Mouse (Mus musculus) embryonic facial prominence, embryonic 15.5 days (tissue): ENCODE data around the gene March4. TPM values are rescaled to one million over a fixed set of nuclear protein-coding genes. Genes with fewer than 3 reads are reported as not detected.

ENCODE experiments used
- ATAC-seq: fragments of 200-750 bp; cut with Nextera tagmentation; 2 replicates; pipeline ENCODE4 v1.8.0; 2017; ENCODE audit warnings: low read depth, moderate TSS enrichment; ENCODE audit not compliant: insufficient number of reproducible peaks, low FRiP score, low TSS enrichment
- H3K27ac ChIP-seq: fragments of 300-500 bp; sonication (generic); replicated peaks from 2 replicates; pipeline ENCODE4 v1.5.1; 2015; ENCODE audit warnings: mild to moderate bottlenecking, inconsistent platforms
- H3K27me3 ChIP-seq: fragments of 300-500 bp; sonication (generic); 2 replicates; pipeline ENCODE4 v1.6.1; 2015; ENCODE audit warnings: inconsistent platforms
- H3K36me3 ChIP-seq: fragments of 300-500 bp; sonication (generic); 2 replicates; pipeline ENCODE4 v1.6.1; 2015; ENCODE audit warnings: mild to moderate bottlenecking, inconsistent platforms
- H3K4me1 ChIP-seq: fragments of 300-500 bp; sonication (generic); 2 replicates; pipeline ENCODE4 v1.6.1; 2015; ENCODE audit warnings: inconsistent platforms
- H3K4me2 ChIP-seq: fragments of 300-500 bp; sonication (generic); replicated peaks from 2 replicates; pipeline ENCODE4 v1.6.1; 2015; ENCODE audit warnings: mild to moderate bottlenecking, inconsistent platforms
- H3K4me3 ChIP-seq: fragments of 300-500 bp; sonication (generic); replicated peaks from 2 replicates; pipeline ENCODE4 v1.5.1; 2015; ENCODE audit warnings: mild to moderate bottlenecking, inconsistent platforms
- H3K9ac ChIP-seq: fragments of 300-500 bp; sonication (generic); 2 replicates; pipeline ENCODE4 v1.6.1; 2015; ENCODE audit warnings: inconsistent platforms
- H3K9me3 ChIP-seq: fragments of 300-500 bp; sonication (generic); replicated peaks from 2 replicates; pipeline ENCODE4 v1.6.1; 2016; ENCODE audit warnings: inconsistent platforms
- WGBS: fragments of 180-500 bp; shearing (Covaris S2); methylation state at CpG from one replicate; pipeline ENCODE4 v1.1.7; 2015; 5-methylcytosine and 5-hydroxymethylcytosine counted together
- polyA plus RNA-seq: library from polyadenylated mRNA; unstranded; fragments of >200 nt; fragmentation: Nextera tagmentation; extraction: Ambion mirVana; gene quantifications from 2 replicates; pipeline ENCODE4 v1.2.1, GENCODE M21; 2015

The March4 gene
- polyA plus RNA-seq, 1 experiment from 2014 or later: 0.27 TPM

GRCm38 (mm10) chr1:72414133-72414532 lies 122.6 kb downstream of the March4 start:
- H3K9me3 ChIP-seq: no peaks in the 10 kb centered on the region
- H3K9ac ChIP-seq: no peak overlapping the region
- H3K4me1 ChIP-seq: 0 out of 2 replicates have a peak, but pooled peaks cover 3% of the 10 kb centered on the region
- H3K4me3 ChIP-seq: no peak overlapping the region
- no peaks in the 10 kb centered on the region for H3K36me3 ChIP-seq
- no peak overlapping the region for H3K27ac ChIP-seq
- WGBS: 61% methylated on average over 8 of the region's 8 CpGs
- no peaks in the 10 kb centered on the region for H3K27me3 ChIP-seq
- no peak overlapping the region for H3K4me2 ChIP-seq
- ATAC-seq: no peak

GRCm38 (mm10) chr1:72413205-72413604 lies 123.5 kb downstream of the March4 start:
- H3K4me2 ChIP-seq: no peak overlapping the region
- H3K27me3 ChIP-seq: no peaks in the 10 kb centered on the region

GRCm38 (mm10) chr1:72411108-72411507 lies 125.6 kb downstream of the March4 start:
- H3K9ac ChIP-seq: no peak overlapping the region
- 0 out of 2 replicates have a peak, but pooled peaks cover 3% of the 10 kb centered on the region for H3K4me1 ChIP-seq
- 89% methylated on average over 8 of the region's 8 CpGs for WGBS
- ATAC-seq: no peak
- no peaks in the 10 kb centered on the region for H3K9me3 ChIP-seq
- H3K4me2 ChIP-seq: no peak overlapping the region
- H3K4me3 ChIP-seq: no peak overlapping the region
- H3K36me3 ChIP-seq: no peaks in the 10 kb centered on the region
- no peaks in the 10 kb centered on the region for H3K27me3 ChIP-seq
- no peak overlapping the region for H3K27ac ChIP-seq

More at GRCm38 (mm10) chr1:72413205-72413604, 123.5 kb downstream of the March4 start:
- H3K4me3 ChIP-seq: no peak overlapping the region
- H3K9ac ChIP-seq: no peak overlapping the region
- no peaks in the 10 kb centered on the region for H3K9me3 ChIP-seq
- no peak overlapping the region for H3K27ac ChIP-seq
- no peak for ATAC-seq
- WGBS: 89% methylated on average over 8 of the region's 8 CpGs
- 0 out of 2 replicates have a peak, but pooled peaks cover 3% of the 10 kb centered on the region for H3K4me1 ChIP-seq
- no peaks in the 10 kb centered on the region for H3K36me3 ChIP-seq

DNA sequence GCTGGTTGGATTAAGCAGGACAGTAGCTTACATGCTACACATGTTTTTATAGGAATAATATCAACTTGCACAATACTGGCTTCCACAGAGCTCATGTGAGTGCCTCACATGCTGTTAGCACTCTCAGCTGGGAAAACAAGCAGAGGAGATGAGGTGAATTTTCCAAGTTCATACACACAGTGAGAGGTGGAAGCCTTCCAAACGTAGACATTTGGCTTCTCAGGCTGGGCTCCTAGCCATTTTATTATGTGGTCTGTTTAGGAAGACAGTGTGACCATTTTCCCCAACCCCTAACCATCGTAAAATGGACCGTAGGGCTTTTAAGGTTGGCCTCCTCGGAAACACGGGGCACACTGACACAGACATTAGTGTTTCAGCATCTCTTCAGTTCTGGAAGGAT lies 126.8 kb downstream of the March4 start:
- 77% methylated on average over 5 of the region's 5 CpGs for WGBS
- 0 out of 2 replicates have a peak, but pooled peaks cover 3% of the 10 kb centered on the region for H3K4me1 ChIP-seq
- H3K9ac ChIP-seq: no peak overlapping the region
- no peak overlapping the region for H3K27ac ChIP-seq
- no peak overlapping the region for H3K4me3 ChIP-seq
- no peaks in the 10 kb centered on the region for H3K27me3 ChIP-seq
- no peak for ATAC-seq
- H3K36me3 ChIP-seq: no peaks in the 10 kb centered on the region
- no peak overlapping the region for H3K4me2 ChIP-seq
- H3K9me3 ChIP-seq: no peaks in the 10 kb centered on the region

DNA sequence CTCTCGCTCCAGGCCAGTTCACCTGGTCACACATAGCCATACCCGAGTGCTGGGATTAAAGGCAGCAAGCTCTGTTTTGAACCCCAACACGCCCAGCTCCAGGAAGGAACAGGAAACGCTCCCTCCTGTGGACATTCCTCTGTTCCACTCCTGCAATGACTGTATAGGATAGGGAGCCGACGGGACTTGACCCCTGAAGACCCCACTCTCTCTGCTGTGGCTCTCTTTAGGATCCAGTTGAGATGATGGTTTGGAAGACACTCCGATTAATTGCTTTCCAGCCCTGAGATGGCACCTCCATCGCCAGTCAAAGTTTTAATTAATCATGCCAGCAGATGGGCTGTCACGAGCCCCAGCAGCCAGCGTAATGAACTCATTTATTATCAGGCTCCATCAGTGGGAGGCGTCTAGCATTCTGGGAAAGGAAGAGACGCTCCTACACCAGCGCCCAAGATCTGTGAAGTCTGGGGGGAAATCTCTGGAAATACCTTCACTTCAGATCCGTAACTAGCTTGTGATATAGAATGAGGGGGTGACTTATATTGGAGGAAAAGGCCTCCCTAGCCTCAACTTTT lies 130.1 kb downstream of the March4 start:
- Histone ChIP-seq H3K9me3 (no peaks in the 10 kb centered on the region), H3K27ac (no peak overlapping the region), H3K4me3 (no peak overlapping the region), H3K27me3 (no peaks in the 10 kb centered on the region), H3K36me3 (no peaks in the 10 kb centered on the region), H3K4me2 (no peak overlapping the region), H3K4me1 (no peaks in the 10 kb centered on the region), H3K9ac (no peak overlapping the region)
- WGBS: 74% methylated on average over 14 of the region's 14 CpGs
- ATAC-seq: no peak

- Histone ChIP-seq H3K4me2 (no peak overlapping the region), H3K9me3 (no peaks in the 10 kb centered on the region), H3K27me3 (no peaks in the 10 kb centered on the region), H3K9ac (no peak overlapping the region), H3K36me3 (no peaks in the 10 kb centered on the region), H3K4me1 (no peaks in the 10 kb centered on the region), H3K27ac (no peak overlapping the region), H3K4me3 (no peak overlapping the region)
- WGBS: 75% methylated on average over 8 of the region's 8 CpGs
- no peak for ATAC-seq
Observed at GRCm38 (mm10) chr1:72401331-72402069, 135.2 kb downstream of the March4 start.

DNA sequence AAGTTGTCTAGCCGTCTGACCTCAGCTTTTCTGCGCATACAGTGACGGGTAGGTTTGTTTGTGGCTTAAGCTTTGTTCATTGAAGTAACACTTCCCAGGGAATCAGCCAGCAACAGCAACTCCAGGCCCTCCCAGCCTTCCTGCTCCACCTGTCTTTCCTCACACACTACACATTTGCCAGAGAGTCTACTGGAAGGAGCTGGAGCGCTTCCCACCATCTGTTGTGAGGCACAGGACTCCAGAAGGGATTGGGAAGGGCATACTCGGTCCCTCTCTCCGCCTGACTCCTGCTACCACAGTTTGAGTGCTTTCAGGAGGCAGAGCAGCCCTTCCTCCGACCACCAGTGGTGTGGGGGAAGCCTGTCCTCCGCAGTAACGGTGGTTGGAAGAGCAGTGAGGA lies 136.1 kb downstream of the March4 start:
- Histone ChIP-seq H3K9ac (no peak overlapping the region), H3K27me3 (no peaks in the 10 kb centered on the region), H3K4me1 (no peaks in the 10 kb centered on the region), H3K27ac (no peak overlapping the region), H3K4me3 (no peak overlapping the region), H3K36me3 (peaks cover 4% of the 10 kb centered on the region; the same call in 1 of the 2 replicates), H3K4me2 (no peak overlapping the region), H3K9me3 (no peaks in the 10 kb centered on the region)
- WGBS: 72% methylated on average over 9 of the region's 9 CpGs
- ATAC-seq: no peak

DNA sequence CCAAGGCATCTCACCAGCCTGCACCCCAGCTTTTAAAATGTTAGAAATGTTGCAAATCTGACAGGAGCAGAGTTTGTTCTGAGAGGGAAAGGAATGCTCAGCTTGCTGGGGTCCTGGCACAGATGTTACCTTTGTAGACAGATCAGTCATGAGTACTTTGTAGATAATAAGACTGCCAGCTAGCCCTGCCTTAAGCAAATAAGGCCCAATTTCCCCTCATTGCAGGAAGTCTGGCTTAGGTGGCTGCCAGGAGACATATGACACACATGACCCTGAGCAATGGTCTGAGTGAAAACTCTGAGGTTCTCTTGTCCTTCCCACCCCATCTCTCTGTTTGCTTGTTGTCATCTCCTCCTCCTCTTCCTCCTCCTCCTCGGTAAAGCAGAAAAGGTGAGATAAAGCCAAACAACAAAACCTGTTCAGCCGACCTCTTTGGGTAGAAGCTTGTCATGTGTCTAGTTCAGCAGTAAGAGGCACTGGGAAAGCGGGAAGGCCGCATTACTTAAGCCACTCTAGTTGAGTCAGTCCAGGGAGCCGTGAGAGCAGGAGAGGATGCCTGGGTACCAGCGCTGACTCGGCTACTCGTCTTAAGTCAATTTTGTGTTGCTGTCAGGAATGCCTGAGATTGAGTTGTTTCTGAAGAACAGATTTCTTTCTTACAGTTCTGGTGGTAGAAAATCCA lies 136.9 kb downstream of the March4 start:
- H3K27me3 ChIP-seq: no peaks in the 10 kb centered on the region
- H3K9me3 ChIP-seq: no peaks in the 10 kb centered on the region
- H3K4me3 ChIP-seq: no peak overlapping the region
- WGBS: 80% methylated on average over 8 of the region's 8 CpGs
- H3K36me3 ChIP-seq: peaks cover 12% of the 10 kb centered on the region; the same call in 1 of the 2 replicates
- H3K4me2 ChIP-seq: no peak overlapping the region
- H3K9ac ChIP-seq: no peak overlapping the region
- no peak for ATAC-seq
- H3K4me1 ChIP-seq: no peaks in the 10 kb centered on the region
- no peak overlapping the region for H3K27ac ChIP-seq

DNA sequence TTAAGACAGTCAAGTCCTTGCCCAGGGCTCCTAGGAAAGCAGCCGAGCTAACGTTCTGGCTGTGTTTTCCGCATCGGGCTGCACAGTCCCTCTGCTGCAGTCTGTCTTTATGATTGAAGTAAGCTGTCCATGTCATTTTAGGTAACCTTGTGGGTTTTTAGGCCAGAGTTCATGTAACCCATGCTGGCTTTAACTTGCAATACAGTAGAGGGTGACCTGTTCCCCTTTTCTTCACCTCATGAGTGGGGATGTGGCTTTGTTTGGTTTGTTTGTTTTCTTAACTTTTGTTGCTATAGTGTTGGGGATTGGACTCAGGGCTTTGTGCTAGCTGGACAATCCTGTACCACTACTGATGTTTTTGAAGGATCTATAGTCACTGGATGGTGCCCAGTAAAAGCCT lies 146.3 kb downstream of the March4 start:
- no peak overlapping the region for H3K4me2 ChIP-seq
- 64% methylated on average over 4 of the region's 4 CpGs for WGBS
- H3K9me3 ChIP-seq: no peaks in the 10 kb centered on the region
- no peaks in the 10 kb centered on the region for H3K27me3 ChIP-seq
- ATAC-seq: no peak
- H3K27ac ChIP-seq: no peak overlapping the region
- H3K4me1 ChIP-seq: no peaks in the 10 kb centered on the region
- H3K4me3 ChIP-seq: no peak overlapping the region
- H3K9ac ChIP-seq: no peak overlapping the region
- peaks cover 6% of the 10 kb centered on the region; the same call in 1 of the 2 replicates for H3K36me3 ChIP-seq

DNA sequence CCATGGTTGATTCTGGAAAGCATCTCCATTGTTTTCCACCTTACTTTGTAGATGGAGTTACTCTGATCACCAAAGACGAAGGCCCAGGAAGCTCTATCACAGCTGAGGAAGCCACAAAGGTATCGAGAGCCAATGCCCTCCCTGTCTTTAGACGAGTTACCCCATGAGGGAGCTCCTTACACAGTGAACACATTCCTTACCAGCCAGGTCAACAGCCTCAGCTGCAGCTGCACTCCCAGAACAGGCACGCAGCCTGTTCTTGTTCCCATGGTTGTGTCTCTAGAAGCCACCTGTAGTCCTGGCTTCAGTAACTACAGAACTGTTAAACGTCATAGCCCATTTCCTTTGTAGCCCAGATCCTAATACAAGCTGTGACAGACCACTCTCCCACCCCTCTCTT lies 153.1 kb downstream of the March4 start:
- H3K4me3 ChIP-seq: no peak overlapping the region
- H3K27me3 ChIP-seq: no peaks in the 10 kb centered on the region
- no peaks in the 10 kb centered on the region for H3K9me3 ChIP-seq
- no peak overlapping the region for H3K4me2 ChIP-seq
- no peak for ATAC-seq
- H3K36me3 ChIP-seq: no peaks in the 10 kb centered on the region; the same call in 1 of the 2 replicates
- H3K9ac ChIP-seq: no peak overlapping the region
- H3K27ac ChIP-seq: no peak overlapping the region
- WGBS: 70% methylated on average over 5 of the region's 5 CpGs
- no peaks in the 10 kb centered on the region for H3K4me1 ChIP-seq

DNA sequence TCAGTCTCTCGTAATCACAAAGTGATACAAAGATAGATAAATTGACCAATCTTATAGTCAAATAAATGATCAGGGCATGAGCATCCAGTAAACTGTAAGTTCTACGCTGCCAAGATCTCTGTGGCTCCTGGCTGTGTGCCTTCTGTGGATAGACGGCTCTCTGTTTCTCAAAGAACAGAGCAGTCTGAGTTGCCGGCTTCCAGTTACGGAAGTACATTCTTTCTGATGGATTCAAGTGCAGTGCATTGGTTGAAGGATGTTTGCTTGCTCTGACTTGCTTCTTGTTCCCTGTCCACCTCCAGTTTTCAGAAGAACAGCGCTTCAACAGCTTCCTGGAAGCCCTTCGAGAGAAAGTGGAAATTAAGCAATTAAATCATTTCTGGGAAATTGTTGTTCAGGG lies 153.7 kb downstream of the March4 start:
- no peak overlapping the region for H3K4me2 ChIP-seq
- no peak overlapping the region for H3K9ac ChIP-seq
- no peak for ATAC-seq
- no peaks in the 10 kb centered on the region; the same call in 1 of the 2 replicates for H3K36me3 ChIP-seq
- H3K4me3 ChIP-seq: no peak overlapping the region
- H3K27me3 ChIP-seq: no peaks in the 10 kb centered on the region
- 63% methylated on average over 7 of the region's 7 CpGs for WGBS
- H3K27ac ChIP-seq: no peak overlapping the region
- no peaks in the 10 kb centered on the region for H3K4me1 ChIP-seq
- no peaks in the 10 kb centered on the region for H3K9me3 ChIP-seq
